Mouse (Mus musculus): Measurements from ENCODE around the gene Aak1. TPM values are rescaled to one million over a fixed set of nuclear protein-coding genes. Genes with fewer than 3 reads are reported as not detected.

Gene Aak1
- polyA plus RNA-seq, 1 experiment: 43.4 TPM

DNA sequence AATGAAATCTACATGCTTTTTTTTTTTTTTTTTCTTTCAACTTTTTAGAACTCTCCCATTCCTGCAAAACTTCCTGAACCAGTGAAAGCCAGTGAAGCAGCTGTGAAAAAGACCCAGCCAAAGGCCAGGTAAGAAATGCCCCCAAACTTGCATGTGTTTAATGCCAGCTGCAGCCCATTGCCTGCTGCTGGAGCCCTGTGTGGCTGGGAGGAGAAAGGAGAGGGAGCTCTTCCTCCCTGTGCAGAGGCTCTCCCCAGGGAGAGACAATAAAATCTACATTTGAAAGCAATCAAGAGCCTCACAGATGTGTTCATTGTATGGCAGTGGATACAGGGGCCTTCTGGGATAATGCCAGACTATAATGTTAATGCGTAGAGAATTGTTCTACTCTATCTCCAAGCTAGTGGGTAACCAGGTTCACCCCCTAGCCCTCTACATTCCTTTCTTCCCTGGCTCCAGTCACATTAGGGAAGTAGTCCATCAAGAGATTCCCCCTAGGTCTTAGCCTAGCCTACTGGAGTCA lies 101.5 kb downstream of the Aak1 start:
- no peaks in the 10 kb centered on the region for H3K27me3 ChIP-seq (ENCODE audit: control insufficient read depth, insufficient read depth, low read length)
- no peak overlapping the region for H3K4me3 ChIP-seq (ENCODE audit: control insufficient read depth, low read depth, low read length)
- no peaks in the 10 kb centered on the region for H3K4me1 ChIP-seq (ENCODE audit: control insufficient read depth, insufficient read depth, low read length)
- no peak overlapping the region for H3K27ac ChIP-seq (ENCODE audit: control insufficient read depth, insufficient read depth, low read depth, low read length)
- TF ChIP-seq POLR2A (IDR thresholded peaks at IDR 0.05; ENCODE audit: control insufficient read depth, low read depth, low read length) (no peak), CTCF (IDR thresholded peaks at IDR 0.05; ENCODE audit: control insufficient read depth, insufficient read depth, insufficient replicate concordance, low read depth, low read length) (no peak)
- peaks cover 3% of the 10 kb centered on the region; the same call in 1 of the 2 replicates for H3K36me3 ChIP-seq (ENCODE audit: control insufficient read depth, insufficient read depth, low read length)

DNA sequence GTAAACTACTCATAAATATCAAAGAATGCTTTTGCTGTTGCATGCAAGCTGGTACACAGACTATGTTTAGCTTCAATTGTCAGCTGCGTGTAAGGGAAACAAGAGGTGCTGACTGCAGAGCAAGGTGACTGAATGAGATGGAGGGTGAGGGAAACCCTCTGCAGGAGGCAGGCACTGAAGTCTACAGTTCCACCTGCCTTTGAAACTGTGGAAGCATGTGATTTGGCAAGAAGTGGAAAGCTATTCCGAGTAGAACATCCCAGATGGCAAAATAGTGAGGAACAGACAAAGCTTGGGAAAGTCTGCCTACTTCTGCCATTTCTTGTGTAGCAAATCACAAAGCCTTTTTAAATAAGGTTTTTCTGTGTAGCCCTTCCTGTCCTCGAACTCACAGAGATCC lies 106.4 kb downstream of the Aak1 start:
- TF ChIP-seq CTCF (IDR thresholded peaks at IDR 0.05; ENCODE audit: control insufficient read depth, insufficient read depth, insufficient replicate concordance, low read depth, low read length) (no peak), POLR2A (IDR thresholded peaks at IDR 0.05; ENCODE audit: control insufficient read depth, low read depth, low read length) (no peak)
- no peaks in the 10 kb centered on the region for H3K27me3 ChIP-seq (ENCODE audit: control insufficient read depth, insufficient read depth, low read length)
- peaks cover 2% of the 10 kb centered on the region; the same call in 1 of the 2 replicates for H3K36me3 ChIP-seq (ENCODE audit: control insufficient read depth, insufficient read depth, low read length)
- no peak overlapping the region for H3K27ac ChIP-seq (ENCODE audit: control insufficient read depth, insufficient read depth, low read depth, low read length)
- no peaks in the 10 kb centered on the region for H3K4me1 ChIP-seq (ENCODE audit: control insufficient read depth, insufficient read depth, low read length)
- H3K4me3 ChIP-seq (ENCODE audit: control insufficient read depth, low read depth, low read length): no peak overlapping the region

DNA sequence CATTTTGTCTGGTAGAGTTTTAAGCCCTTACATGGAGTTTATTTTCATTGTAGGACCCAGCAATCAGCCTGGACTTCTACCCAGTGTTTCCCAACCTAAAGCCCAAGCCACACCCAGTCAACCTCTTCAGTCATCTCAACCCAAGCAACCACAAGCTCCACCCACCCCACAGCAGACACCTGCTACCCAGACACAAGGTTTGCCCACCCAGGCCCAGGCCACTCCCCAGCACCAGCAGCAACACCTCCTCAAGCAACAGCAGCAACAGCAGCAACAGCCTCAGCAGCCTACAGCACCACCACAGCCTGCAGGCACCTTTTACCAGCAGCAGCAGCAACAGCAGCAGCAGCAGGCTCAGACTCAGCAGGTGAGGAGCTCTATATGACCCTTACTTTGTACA lies 106.9 kb downstream of the Aak1 start:
- TF ChIP-seq CTCF (IDR thresholded peaks at IDR 0.05; ENCODE audit: control insufficient read depth, insufficient read depth, insufficient replicate concordance, low read depth, low read length): no peak
- no peak for TF ChIP-seq POLR2A (IDR thresholded peaks at IDR 0.05; ENCODE audit: control insufficient read depth, low read depth, low read length)
- no peak overlapping the region for H3K4me3 ChIP-seq (ENCODE audit: control insufficient read depth, low read depth, low read length)
- no peak overlapping the region for H3K27ac ChIP-seq (ENCODE audit: control insufficient read depth, insufficient read depth, low read depth, low read length)
- H3K36me3 ChIP-seq (ENCODE audit: control insufficient read depth, insufficient read depth, low read length): peaks cover 2% of the 10 kb centered on the region; the same call in 1 of the 2 replicates
- H3K27me3 ChIP-seq (ENCODE audit: control insufficient read depth, insufficient read depth, low read length): no peaks in the 10 kb centered on the region
- H3K4me1 ChIP-seq (ENCODE audit: control insufficient read depth, insufficient read depth, low read length): no peaks in the 10 kb centered on the region

- H3K4me1 ChIP-seq (ENCODE audit: control insufficient read depth, insufficient read depth, low read length): no peaks in the 10 kb centered on the region
- H3K4me3 ChIP-seq (ENCODE audit: control insufficient read depth, low read depth, low read length): no peak overlapping the region
- peaks cover 2% of the 10 kb centered on the region; the same call in 1 of the 2 replicates for H3K36me3 ChIP-seq (ENCODE audit: control insufficient read depth, insufficient read depth, low read length)
- H3K27ac ChIP-seq (ENCODE audit: control insufficient read depth, insufficient read depth, low read depth, low read length): no peak overlapping the region
- no peak for TF ChIP-seq POLR2A (IDR thresholded peaks at IDR 0.05; ENCODE audit: control insufficient read depth, low read depth, low read length)
- TF ChIP-seq CTCF (IDR thresholded peaks at IDR 0.05; ENCODE audit: control insufficient read depth, insufficient read depth, insufficient replicate concordance, low read depth, low read length): no peak
- H3K27me3 ChIP-seq (ENCODE audit: control insufficient read depth, insufficient read depth, low read length): no peaks in the 10 kb centered on the region
Measured at GRCm38 (mm10) chr6:86959006-86959405, 109.7 kb downstream of the Aak1 start.

DNA sequence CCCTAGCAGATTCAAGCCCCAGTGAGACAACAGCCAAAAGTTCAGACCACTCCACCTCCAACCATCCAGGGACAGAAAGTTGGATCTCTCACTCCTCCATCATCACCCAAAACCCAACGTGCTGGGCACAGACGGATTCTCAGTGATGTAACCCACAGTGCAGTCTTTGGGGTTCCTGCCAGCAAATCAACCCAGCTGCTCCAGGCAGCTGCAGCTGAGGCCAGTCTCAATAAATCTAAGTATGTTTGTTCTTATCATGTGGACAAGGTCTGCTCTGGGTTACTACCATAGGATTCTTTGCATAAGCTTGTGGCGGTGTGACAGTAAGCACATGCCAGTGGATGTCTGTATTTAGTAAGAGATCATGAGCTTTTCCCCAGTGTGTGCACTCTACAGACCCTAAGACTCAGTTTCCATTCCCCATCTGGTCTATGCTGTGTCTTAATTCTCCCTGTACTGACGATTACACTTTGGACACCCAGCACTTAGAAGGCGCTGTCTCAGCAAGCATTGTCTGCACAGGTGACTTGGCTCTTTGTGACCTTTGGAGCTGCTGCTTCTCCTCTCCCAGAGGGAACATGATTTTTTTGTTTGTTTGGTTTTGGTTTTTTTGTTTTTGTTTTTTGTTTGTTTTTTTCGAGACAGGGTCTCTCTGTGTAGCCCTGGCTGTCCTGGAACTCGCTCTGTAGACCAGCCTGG lies 114.8 kb downstream of the Aak1 start:
- Histone ChIP-seq H3K4me3 (ENCODE audit: control insufficient read depth, low read depth, low read length) (no peak overlapping the region), H3K27me3 (ENCODE audit: control insufficient read depth, insufficient read depth, low read length) (no peaks in the 10 kb centered on the region), H3K27ac (ENCODE audit: control insufficient read depth, insufficient read depth, low read depth, low read length) (no peak overlapping the region), H3K36me3 (ENCODE audit: control insufficient read depth, insufficient read depth, low read length) (peaks cover 5% of the 10 kb centered on the region), H3K4me1 (ENCODE audit: control insufficient read depth, insufficient read depth, low read length) (no peaks in the 10 kb centered on the region)
- no peak for TF ChIP-seq CTCF (IDR thresholded peaks at IDR 0.05; ENCODE audit: control insufficient read depth, insufficient read depth, insufficient replicate concordance, low read depth, low read length)
- TF ChIP-seq POLR2A (IDR thresholded peaks at IDR 0.05; ENCODE audit: control insufficient read depth, low read depth, low read length): no peak

DNA sequence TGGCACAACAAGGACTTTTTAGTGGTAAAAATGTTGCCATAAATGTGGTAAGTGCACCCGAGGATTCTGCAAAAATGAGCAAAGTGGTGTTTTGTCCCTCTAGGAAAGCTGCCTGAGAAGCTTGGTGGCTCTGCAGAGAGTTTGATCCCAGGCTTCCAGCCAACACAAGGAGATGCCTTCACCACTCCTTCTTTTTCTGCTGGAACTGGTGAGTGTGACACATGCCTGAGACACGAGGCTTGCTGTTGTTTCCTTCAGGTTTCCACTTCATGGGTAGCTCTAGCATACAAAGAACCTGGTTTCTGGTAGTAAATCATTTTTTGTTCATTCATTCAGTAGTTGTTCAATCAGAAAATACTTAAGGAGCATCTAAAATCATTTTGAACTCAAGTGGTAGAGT lies 117.8 kb downstream of the Aak1 start:
- TF ChIP-seq POLR2A (IDR thresholded peaks at IDR 0.05; ENCODE audit: control insufficient read depth, low read depth, low read length): no peak
- TF ChIP-seq CTCF (IDR thresholded peaks at IDR 0.05; ENCODE audit: control insufficient read depth, insufficient read depth, insufficient replicate concordance, low read depth, low read length): no peak
- Histone ChIP-seq H3K27me3 (ENCODE audit: control insufficient read depth, insufficient read depth, low read length) (no peaks in the 10 kb centered on the region), H3K36me3 (ENCODE audit: control insufficient read depth, insufficient read depth, low read length) (peaks cover 5% of the 10 kb centered on the region), H3K27ac (ENCODE audit: control insufficient read depth, insufficient read depth, low read depth, low read length) (no peak overlapping the region), H3K4me1 (ENCODE audit: control insufficient read depth, insufficient read depth, low read length) (no peaks in the 10 kb centered on the region), H3K4me3 (ENCODE audit: control insufficient read depth, low read depth, low read length) (no peak overlapping the region)

DNA sequence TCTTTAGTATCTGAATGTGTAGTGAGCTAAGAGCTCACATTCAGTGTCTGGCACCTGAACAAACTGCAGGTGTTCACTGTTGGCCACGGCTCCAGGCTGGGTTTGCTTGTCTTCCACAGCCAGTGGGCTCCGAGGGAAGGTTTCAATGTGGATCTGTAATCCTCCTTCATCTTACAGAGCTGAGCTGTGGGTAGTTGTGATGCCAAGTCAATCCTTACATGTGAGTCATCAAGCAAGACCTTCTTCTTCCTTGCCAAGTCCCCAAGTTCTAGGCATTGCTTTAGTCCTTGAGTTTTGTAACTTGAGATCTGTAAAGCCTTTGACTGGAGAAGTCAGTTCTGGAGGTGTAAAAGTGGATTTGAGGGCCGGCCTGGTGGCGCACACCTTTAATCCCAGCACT lies 124.6 kb downstream of the Aak1 start:
- H3K4me1 ChIP-seq (ENCODE audit: control insufficient read depth, insufficient read depth, low read length): no peaks in the 10 kb centered on the region
- H3K4me3 ChIP-seq (ENCODE audit: control insufficient read depth, low read depth, low read length): no peak overlapping the region
- no peak overlapping the region for H3K27ac ChIP-seq (ENCODE audit: control insufficient read depth, insufficient read depth, low read depth, low read length)
- no peaks in the 10 kb centered on the region for H3K27me3 ChIP-seq (ENCODE audit: control insufficient read depth, insufficient read depth, low read length)
- H3K36me3 ChIP-seq (ENCODE audit: control insufficient read depth, insufficient read depth, low read length): peaks cover 3% of the 10 kb centered on the region; the same call in 1 of the 2 replicates
- TF ChIP-seq POLR2A (IDR thresholded peaks at IDR 0.05; ENCODE audit: control insufficient read depth, low read depth, low read length) (no peak), CTCF (IDR thresholded peaks at IDR 0.05; ENCODE audit: control insufficient read depth, insufficient read depth, insufficient replicate concordance, low read depth, low read length) (no peak)

All from testis, adult 2 months (tissue).